Mouse (Mus musculus): ENCODE data around the gene Lrmda.
"Not testable (repeated sequence)": the region's sequence is repeated elsewhere in the genome, so short reads cannot be mapped to it uniquely, and the experiment has no call there.

The Lrmda gene

DNA sequence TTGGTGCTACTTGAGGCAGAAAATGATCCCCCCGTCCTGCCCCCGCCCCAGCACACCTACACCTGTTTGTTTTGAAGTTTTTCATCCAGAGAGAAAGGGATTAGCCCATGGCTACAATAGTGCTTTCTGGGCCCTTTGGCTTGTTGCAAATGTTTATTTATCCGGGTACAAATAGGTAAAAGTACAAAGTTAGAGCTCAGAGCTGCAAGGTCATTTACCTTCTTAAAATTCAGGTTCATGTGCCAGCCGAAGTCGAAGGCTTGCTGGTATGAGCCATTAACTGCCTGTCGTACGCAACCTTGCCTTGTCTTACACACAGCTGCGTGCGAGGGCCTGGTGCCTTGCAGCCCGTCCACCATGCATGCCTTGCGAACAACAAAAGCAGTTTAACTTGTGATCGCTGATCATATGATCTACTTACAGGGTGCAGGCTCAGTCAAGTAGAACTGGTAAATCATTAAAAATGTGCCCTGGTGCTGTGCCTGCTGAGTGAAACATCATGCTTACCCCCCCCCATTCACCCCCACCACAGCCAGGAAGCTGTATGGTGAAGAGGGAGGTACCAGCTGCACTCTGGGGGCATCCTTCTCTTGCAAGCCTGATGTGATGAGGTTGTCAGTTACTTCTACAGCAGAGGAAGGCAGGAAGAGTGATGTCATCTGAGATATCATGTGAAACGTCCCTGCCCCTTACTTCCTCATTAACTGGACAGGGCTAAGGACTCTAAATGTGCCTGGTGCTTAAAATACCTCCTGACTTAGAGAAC is 781.5 kb downstream of the Lrmda start:
- DNase-seq (ENCODE audit: low spot score): no peak

- DNase-seq (ENCODE audit: low spot score): not testable (repeated sequence)
These were observed 782.2 kb downstream of the Lrmda start for GRCm38 (mm10) chr14:22801714-22802113.

- DNase-seq (ENCODE audit: low spot score): no peak
These were observed 787.8 kb downstream of the Lrmda start for GRCm38 (mm10) chr14:22807324-22807723.

DNA sequence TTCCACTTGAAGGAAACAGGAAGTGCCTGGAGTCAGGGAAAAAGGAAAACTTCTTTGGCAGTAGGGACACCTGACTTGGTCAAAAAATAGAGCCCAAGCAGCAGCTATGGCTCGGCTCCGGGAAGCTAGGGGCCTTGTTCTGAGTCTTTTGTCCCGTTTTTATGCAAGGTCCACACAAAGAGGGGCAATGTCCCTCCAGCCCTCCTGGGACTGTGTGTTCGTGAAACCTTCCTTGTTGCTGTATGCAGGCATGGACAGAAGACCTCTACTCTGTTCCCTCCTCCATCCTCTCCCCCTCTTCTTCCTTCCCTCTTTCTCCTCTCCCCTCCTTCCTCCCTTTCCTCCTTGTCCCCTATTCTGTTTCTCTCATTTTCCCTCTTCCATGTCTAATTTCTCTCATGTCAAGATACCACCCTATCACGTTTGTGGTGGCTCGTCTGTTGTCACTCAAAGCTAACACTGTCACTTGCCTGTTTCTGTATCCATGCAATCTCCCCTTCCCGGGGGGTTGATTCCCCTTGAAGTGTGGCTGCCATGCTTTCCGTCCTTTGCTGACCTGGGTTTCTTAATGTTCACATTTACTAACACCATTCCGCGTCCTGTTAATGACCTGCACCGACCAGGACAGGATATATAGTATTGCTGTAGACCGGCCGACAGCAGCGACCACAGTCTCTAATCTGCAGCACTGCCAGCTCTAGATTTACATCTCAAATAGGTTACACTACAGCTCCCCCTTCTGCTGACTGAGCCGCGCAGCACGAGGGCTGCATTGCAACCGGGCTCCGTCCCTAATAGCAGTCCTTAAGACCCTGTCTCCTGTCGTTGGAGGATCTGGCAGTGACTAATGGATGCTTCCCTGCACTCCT is 788.4 kb downstream of the Lrmda start:
- no peak for DNase-seq (ENCODE audit: low spot score)

- DNase-seq (ENCODE audit: low spot score): no peak
These were observed 789.2 kb downstream of the Lrmda start for GRCm38 (mm10) chr14:22808595-22809166.

DNA sequence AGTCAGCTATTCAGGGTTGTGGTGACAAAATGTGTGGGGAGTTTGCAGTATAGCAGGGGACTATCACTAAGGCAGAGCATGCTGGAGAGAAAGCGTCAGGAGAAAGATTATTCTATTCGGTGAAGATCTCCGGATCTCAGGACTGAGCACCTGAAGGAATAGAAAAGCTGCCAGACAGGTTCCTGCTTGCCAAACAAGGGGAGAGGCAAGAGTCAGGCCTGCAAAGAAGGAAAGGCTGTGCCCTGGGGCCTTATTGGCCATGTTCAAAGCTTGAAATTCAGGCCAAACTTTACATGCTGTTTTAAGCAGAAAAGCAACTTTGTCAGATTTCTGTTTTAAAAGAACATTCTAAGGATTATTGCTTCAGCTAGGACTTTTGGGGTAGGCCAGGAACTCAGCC is 789.7 kb downstream of the Lrmda start:
- DNase-seq (ENCODE audit: low spot score): no peak

- DNase-seq (ENCODE audit: low spot score): no peak
These were observed 791.0 kb downstream of the Lrmda start for GRCm38 (mm10) chr14:22810531-22810930.

- DNase-seq (ENCODE audit: low spot score): no peak
These were observed 793.3 kb downstream of the Lrmda start for GRCm38 (mm10) chr14:22812824-22813223.

DNA sequence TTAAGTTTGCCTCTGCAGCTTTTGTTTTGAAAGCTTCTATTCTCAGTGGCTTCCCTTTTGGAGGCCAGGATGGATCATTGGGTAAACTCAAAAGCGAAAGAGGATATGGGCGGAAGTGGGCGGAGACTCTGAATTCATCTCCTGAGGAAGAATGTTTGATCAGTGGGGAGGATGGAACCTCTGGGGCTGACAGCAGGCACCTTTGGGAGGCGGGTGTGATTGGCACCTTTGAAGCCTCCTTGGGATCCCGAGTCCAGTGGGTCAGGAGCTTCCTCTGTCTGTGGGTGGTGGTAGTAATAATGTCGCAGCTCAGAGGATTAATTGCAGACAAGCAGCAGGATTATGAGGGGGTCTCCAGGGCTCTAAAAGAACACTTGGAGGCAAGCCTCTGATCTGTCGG is 793.9 kb downstream of the Lrmda start:
- DNase-seq (ENCODE audit: low spot score): no peak

GRCm38 (mm10) chr14:22814811-22815345 is 795.4 kb downstream of the Lrmda start:
- DNase-seq (ENCODE audit: low spot score): no peak

DNA sequence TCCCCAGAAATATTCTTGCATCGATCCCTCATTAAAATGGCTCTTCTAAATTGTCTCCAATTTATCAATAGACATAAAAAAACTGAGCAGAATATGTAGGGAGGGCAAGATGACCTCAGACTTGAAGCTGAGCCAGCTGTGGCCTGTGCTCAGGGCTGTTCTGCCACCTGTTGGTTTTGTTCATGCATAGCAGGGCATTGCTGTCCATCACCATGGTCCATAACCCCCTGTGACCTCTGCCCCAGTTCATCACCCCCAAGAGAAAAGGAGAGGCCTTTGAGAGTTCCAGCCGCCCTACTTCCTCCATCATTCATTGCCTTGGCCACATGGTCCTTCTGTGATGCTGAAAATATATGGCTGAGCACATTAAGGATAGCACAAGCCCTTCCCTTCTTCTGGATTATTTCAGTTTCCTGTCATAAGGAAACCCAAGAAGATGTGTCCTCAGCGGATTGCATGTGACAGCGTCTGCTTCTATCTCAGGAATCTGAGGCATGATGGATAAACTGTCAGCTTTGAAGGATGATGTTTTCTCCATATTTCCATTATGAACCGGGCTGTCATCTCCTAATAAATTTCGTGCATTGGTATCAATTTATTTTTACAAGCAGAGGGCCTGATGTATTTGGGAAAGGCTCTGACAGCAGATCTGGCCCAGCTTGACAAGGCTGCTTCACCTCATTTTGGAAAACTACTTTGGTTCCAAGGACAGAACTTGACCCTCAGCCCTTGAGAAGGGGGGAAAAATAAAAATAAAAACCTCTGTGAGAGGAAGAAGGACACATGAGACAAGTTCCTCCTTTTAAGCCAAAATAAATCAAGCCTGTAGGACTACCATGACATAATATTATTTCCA is 798.1 kb downstream of the Lrmda start:
- no peak for DNase-seq (ENCODE audit: low spot score)

- no peak for DNase-seq (ENCODE audit: low spot score)
These were observed 798.7 kb downstream of the Lrmda start for GRCm38 (mm10) chr14:22818202-22818530.

DNA sequence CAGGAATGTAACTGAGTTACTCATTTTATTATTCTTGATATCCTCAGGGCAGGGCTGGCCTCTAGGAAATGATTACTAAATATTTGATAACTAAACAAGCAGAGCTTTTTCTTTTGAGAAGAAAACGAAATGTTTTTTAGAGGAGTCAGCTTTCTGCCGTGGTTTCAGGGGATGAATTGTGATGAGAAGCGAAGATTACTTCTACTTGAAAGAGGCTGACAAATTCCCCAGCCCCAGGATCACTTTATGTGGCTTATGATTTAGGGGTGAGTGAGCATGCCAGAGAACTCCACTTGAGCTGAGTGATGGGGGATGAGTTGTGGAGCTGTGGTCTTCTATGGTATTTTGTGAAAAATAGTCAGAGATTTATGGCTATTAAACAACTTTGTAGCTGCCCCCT is 803.4 kb downstream of the Lrmda start:
- no peak for DNase-seq (ENCODE audit: low spot score)

DNA sequence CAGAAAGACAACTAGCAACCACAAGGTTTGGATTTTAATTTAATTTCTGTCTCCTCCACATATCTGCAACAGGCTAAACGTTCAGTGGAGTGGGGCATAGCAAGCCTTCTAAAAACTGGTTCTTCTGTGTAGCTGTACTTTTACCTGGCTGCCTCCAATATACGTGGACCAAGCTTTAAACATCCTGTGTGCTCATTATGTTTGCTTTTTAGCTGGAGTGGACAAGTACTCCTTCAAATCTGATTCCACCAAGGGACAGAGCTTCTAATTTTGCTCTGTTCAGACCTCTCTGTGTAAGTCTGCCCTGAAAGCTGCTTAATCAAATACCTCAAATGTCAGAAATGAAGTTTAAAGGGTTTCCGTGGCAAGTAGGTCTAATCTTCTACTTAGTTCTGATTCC is 807.3 kb downstream of the Lrmda start:
- no peak for DNase-seq (ENCODE audit: low spot score)

- no peak for DNase-seq (ENCODE audit: low spot score)
These were observed 817.5 kb downstream of the Lrmda start for GRCm38 (mm10) chr14:22837058-22837457.

DNA sequence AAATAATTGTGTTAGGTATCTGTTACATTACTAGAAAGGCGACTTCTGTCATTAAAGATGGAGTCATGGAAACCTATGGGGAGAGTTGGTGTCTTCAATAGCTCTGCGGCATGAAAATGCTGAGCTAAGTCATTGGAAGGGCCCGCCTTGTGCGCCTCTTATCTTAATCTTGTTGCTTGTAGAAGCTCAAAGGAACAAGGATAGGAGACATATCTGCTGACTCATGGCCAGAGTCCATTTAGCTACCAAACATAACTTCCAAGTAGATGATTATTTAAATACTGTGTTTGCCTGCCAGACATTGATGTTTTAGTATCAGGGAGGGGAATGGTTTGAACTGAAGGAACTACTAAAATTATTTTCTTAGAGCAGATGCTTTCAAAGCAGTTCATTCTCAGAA is 821.6 kb downstream of the Lrmda start:
- DNase-seq (ENCODE audit: low spot score): no peak

DNA sequence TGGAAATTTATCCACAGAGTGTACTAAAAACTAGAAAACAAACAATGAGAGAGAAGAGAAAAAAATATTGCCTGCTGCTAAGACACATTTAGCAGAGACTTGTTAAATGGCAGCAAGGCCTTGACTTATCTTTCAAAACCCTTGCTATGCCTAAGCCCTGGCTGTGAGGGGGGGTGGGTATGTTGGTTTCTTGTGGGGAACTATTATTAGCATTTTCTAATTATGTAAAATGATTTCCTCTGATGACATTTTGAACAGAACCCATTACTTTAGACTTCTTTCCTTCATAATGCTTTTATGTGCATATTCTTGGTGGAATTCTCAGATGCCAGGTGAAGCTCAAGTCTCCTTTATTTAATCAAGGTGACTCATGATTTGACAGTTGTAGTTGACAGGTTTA is 824.5 kb downstream of the Lrmda start:
- no peak for DNase-seq (ENCODE audit: low spot score)

GRCm38 (mm10) chr14:22845401-22845800 is 825.9 kb downstream of the Lrmda start:
- no peak for DNase-seq (ENCODE audit: low spot score)

DNA sequence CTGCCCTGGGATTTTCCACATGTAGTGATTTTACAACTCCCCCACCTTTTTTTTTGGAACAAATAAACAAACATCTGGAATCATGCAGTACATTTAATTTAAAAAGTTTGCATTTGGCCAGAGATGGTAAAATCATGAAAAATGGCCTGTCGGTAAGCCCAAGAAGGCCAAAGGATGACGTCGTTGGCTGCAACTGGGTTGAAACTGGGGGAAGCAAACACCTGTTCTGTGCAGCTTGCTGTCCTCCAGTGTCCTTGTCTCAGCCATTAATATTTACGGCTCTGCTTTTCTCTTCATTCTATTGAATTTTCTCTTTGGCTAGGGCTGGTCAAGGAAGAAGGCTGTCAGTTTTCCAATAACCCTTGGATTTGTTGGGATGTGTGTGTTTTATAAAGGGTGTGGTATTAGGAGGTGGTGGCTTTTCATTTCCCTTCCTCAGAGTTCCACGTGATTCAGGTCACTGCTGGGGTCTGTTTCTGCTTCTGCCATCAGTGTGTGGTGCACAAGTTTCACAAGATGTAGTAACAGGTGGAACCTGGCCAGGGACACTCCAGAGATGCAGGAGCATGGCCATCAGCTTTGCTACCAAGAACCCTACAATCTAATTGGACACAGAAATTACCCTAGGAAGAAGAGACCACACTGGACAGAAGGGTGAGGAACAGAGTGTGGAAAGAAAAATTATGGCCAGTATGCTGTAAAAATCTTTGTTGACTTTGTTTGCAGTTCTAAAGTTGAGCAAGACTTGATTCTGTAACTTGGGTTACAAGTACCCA is 827.7 kb downstream of the Lrmda start:
- no peak for DNase-seq (ENCODE audit: low spot score)

GRCm38 (mm10) chr14:22849108-22849507 is 829.6 kb downstream of the Lrmda start:
- DNase-seq (ENCODE audit: low spot score): no peak

DNA sequence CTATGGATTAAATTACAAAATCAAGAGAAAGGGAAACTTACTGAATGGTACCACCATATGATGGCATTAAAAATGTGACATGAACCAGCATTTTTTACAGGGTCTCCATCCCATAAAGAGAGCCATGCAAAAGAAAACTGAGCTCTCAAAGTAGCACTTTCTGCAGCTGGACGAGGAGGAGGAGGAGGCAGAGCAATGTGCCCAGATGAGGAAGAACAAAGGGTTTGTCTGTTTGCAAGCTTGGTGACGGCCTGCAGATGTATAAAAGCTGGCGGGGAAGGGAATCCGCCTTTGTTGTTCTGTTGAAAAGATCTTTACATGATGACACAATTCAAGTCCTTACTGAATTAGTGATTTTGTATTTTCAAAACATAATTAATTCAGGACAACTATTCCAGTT is 841.1 kb downstream of the Lrmda start:
- no peak for DNase-seq (ENCODE audit: low spot score)

All from urinary bladder, postnatal 10 days (tissue).